ENCODE assay signal across 8 mouse cellular contexts in genomic region chr5:139344021-139344686, GRCm38 (mm10). TPM values are rescaled to one million over a fixed set of nuclear protein-coding genes. Genes with fewer than 3 reads are reported as not detected.
A peak's percentile ranks its signal among the peaks of the same experiment; 100 is the strongest.
DNase-seq lines count a peak whose midpoint lies in the region; ATAC-seq and TF ChIP-seq lines count a peak whose summit lies in the region.

No protein-coding gene starts in this region.

- no peak for TF ChIP-seq POLR2A in small intestine, adult 2 months (IDR thresholded peaks at IDR 0.05; ENCODE audit: low read depth, low read length)

- no peaks in the 10 kb centered on the region for H3K27me3 ChIP-seq in intestine, embryonic 15.5 days (replicated peaks)
- peaks cover 14% of the 10 kb centered on the region; the same call in 1 of the 2 replicates for H3K27me3 ChIP-seq in midbrain, embryonic 10.5 days (ENCODE audit: low read depth, poor library complexity, severe bottlenecking)
- no peaks in the 10 kb centered on the region for H3K27me3 ChIP-seq in small intestine, adult 2 months (ENCODE audit: control insufficient read depth, insufficient read depth, low read length)

- peaks cover 15% of the 10 kb centered on the region for H3K36me3 ChIP-seq in intestine, embryonic 15.5 days
- H3K36me3 ChIP-seq in midbrain, embryonic 10.5 days: peaks cover 38% of the 10 kb centered on the region
- peaks cover 23% of the 10 kb centered on the region for H3K36me3 ChIP-seq in small intestine, adult 2 months (ENCODE audit: control insufficient read depth, insufficient read depth, low read length)

- H3K4me2 ChIP-seq in intestine, embryonic 15.5 days (replicated peaks): peak overlapping the region; percentile 94

- H3K4me1 ChIP-seq in intestine, embryonic 15.5 days (replicated peaks): peaks cover 21% of the 10 kb centered on the region
- peaks cover 18% of the 10 kb centered on the region for H3K4me1 ChIP-seq in midbrain, embryonic 10.5 days
- H3K4me1 ChIP-seq in small intestine, adult 2 months (ENCODE audit: control insufficient read depth, insufficient read depth, insufficient read length, low read length): peaks cover 28% of the 10 kb centered on the region; the same call in 1 of the 2 replicates

- DNase-seq in 3T3-L1 (ENCODE audit: low read depth, low spot score): peak; percentile 97
- DNase-seq in adrenal gland, adult 18-20 months (ENCODE audit: low spot score in 2 of 2): peak; percentile 65 to 72
- DNase-seq in embryo, embryonic 10.5 days (ENCODE audit: low spot score): peak; percentile 90
- peak; percentile 64 for DNase-seq in gastrocnemius, postnatal 25 days
- DNase-seq in left cerebral cortex, postnatal 4 days: peak; percentile 81
- DNase-seq in midbrain, embryonic 10.5 days (ENCODE audit: low spot score): peak; percentile 82

- TF ChIP-seq CTCF in small intestine, adult 2 months (IDR thresholded peaks at IDR 0.05; ENCODE audit: extremely low read depth, insufficient read length, insufficient replicate concordance, low read depth, low read length): peak; percentile 89

- peak overlapping the region; percentile 77 for H3K4me3 ChIP-seq in intestine, embryonic 15.5 days (replicated peaks)
- H3K4me3 ChIP-seq in midbrain, embryonic 10.5 days: peak overlapping the region; percentile 88
- peak overlapping the region; percentile 93 for H3K4me3 ChIP-seq in small intestine, adult 2 months (ENCODE audit: low read depth, low read length)

- WGBS in intestine, embryonic 15.5 days: 5% methylated on average over 12 of the region's 12 CpGs
- WGBS in midbrain, embryonic 10.5 days: 8% methylated on average over 12 of the region's 12 CpGs
- WGBS in small intestine, adult 2 months: 2% methylated on average over 12 of the region's 12 CpGs

- ATAC-seq in intestine, embryonic 15.5 days: peak; percentile 64

- H3K9me3 ChIP-seq in intestine, embryonic 15.5 days: no peaks in the 10 kb centered on the region
- H3K9me3 ChIP-seq in midbrain, embryonic 10.5 days (replicated peaks): no peaks in the 10 kb centered on the region

- intact Hi-C loops in left cerebral cortex, postnatal 4 days (cut with DNase I): no loop called here

- H3K27ac ChIP-seq in intestine, embryonic 15.5 days: peak overlapping the region; percentile 65
- H3K27ac ChIP-seq in midbrain, embryonic 10.5 days (replicated peaks): peak overlapping the region; percentile 93
- H3K27ac ChIP-seq in small intestine, adult 2 months (ENCODE audit: insufficient read depth, low read depth, low read length): 0 out of 2 replicates have a peak overlapping the region, but pooled peaks have one; percentile 67

- H3K9ac ChIP-seq in intestine, embryonic 15.5 days: peak overlapping the region; percentile 85

RNA-seq across cellular contexts. Expression of gene Cox19, which starts 7.1 kb away (rescaled TPM):
- total RNA-seq in adrenal gland, adult 18-20 months (2021): 100 to 1,000 TPM in 1 of 2 experiments, 10 to 100 TPM in 1; 75.7 to 130 TPM
- 10 to 100 TPM; 74.4 to 86.5 TPM for total RNA-seq in gastrocnemius, postnatal 25 days (2021)
- polyA plus RNA-seq in intestine, embryonic 15.5 days (2015; fragmentation: Nextera tagmentation; extraction: Ambion mirVana): 162 and 168 TPM in 2 replicates
- total RNA-seq in left cerebral cortex, postnatal 4 days (2021): 10 to 100 TPM; 87.8 to 89.3 TPM
- 123 and 134 TPM in 2 replicates for polyA plus RNA-seq in midbrain, embryonic 10.5 days (2016; fragmentation: Nextera tagmentation; extraction: Ambion mirVana)
- polyA plus RNA-seq in small intestine, adult 2 months (2012; rRNA removed): 58.8 and 104 TPM in 2 replicates

RNA-seq across cellular contexts. Expression of gene Cyp2w1, which starts 8.3 kb away (rescaled TPM):
- not detected for total RNA-seq in adrenal gland, adult 18-20 months (2021)
- not detected for total RNA-seq in gastrocnemius, postnatal 25 days (2021)
- polyA plus RNA-seq in intestine, embryonic 15.5 days (2015; fragmentation: Nextera tagmentation; extraction: Ambion mirVana): 23.5 and 25.8 TPM in 2 replicates
- not detected for total RNA-seq in left cerebral cortex, postnatal 4 days (2021)
- not detected in 2 replicates for polyA plus RNA-seq in midbrain, embryonic 10.5 days (2016; fragmentation: Nextera tagmentation; extraction: Ambion mirVana)
- polyA plus RNA-seq in small intestine, adult 2 months (2012; rRNA removed): 0.32 and 2.0 TPM in 2 replicates

RNA-seq across cellular contexts. Expression of gene Adap1, which starts 18.7 kb away (rescaled TPM):
- total RNA-seq in adrenal gland, adult 18-20 months (2021): 10 to 100 TPM in 1 of 2 experiments, 1 to 10 TPM in 1; 4.5 to 11.6 TPM
- total RNA-seq in gastrocnemius, postnatal 25 days (2021): 1 to 10 TPM; 1.1 to 1.4 TPM
- polyA plus RNA-seq in intestine, embryonic 15.5 days (2015; fragmentation: Nextera tagmentation; extraction: Ambion mirVana): 20.1 and 20.5 TPM in 2 replicates
- 100 to 1,000 TPM; 219 to 247 TPM for total RNA-seq in left cerebral cortex, postnatal 4 days (2021)
- polyA plus RNA-seq in midbrain, embryonic 10.5 days (2016; fragmentation: Nextera tagmentation; extraction: Ambion mirVana): 0.37 and 0.53 TPM in 2 replicates
- polyA plus RNA-seq in small intestine, adult 2 months (2012; rRNA removed): 57.8 and 234 TPM in 2 replicates

RNA-seq across cellular contexts. Expression of gene Gpr146, which starts 33.3 kb away (rescaled TPM):
- 10 to 100 TPM; 11.0 to 23.9 TPM for total RNA-seq in adrenal gland, adult 18-20 months (2021)
- 10 to 100 TPM; 23.5 to 23.6 TPM for total RNA-seq in gastrocnemius, postnatal 25 days (2021)
- 2.2 and 2.7 TPM in 2 replicates for polyA plus RNA-seq in intestine, embryonic 15.5 days (2015; fragmentation: Nextera tagmentation; extraction: Ambion mirVana)
- total RNA-seq in left cerebral cortex, postnatal 4 days (2021): 1 to 10 TPM; 2.2 to 2.5 TPM
- polyA plus RNA-seq in midbrain, embryonic 10.5 days (2016; fragmentation: Nextera tagmentation; extraction: Ambion mirVana): 1.7 and 2.0 TPM in 2 replicates
- 4.0 and 6.8 TPM in 2 replicates for polyA plus RNA-seq in small intestine, adult 2 months (2012; rRNA removed)

Comparison
In these comparisons a context has a peak if more than half of its experiments do, and no peak if none do; other contexts are left out.
1. Peak in every context shown above with its lines: DNase-seq, ATAC-seq, H3K4me3 ChIP-seq and H3K27ac ChIP-seq.
2. RNA of gene Adap1, which starts 18.7 kb away (total RNA-seq): 219 to 247 TPM in left cerebral cortex, postnatal 4 days; 4.5 to 11.6 TPM in adrenal gland, adult 18-20 months and 1.1 to 1.4 TPM in gastrocnemius, postnatal 25 days; every median in the first group is over 10 times any median in the second.